Mouse (Mus musculus) CH12.LX (cell line): Measurements from ENCODE around the gene St6gal1.

ENCODE experiments used
- CTCF ChIP-seq, 2 experiments: IDR thresholded peaks in 1 of 2; conservative IDR thresholded peaks in 1 of 2; 2 replicates each; pipeline ENCODE4 v1.5.1; 2011 to 2012; ENCODE audit warnings: low read depth in 2 of 2, low read length in 2 of 2, improper control_type of control experiment in 1 of 2, inconsistent platforms in 1 of 2, mild to moderate bottlenecking in 1 of 2, moderate library complexity in 1 of 2
- ELF1 ChIP-seq: IDR thresholded peaks from 2 replicates; pipeline ENCODE4 v1.6.1; 2014; ENCODE audit warnings: low read depth, mild to moderate bottlenecking, inconsistent platforms, low read length, improper control_type of control experiment
- EP300 ChIP-seq: IDR thresholded peaks from 2 replicates; pipeline ENCODE4 v1.6.1; 2011; ENCODE audit warnings: low read length, improper control_type of control experiment
- JUND ChIP-seq: conservative IDR thresholded peaks from 2 replicates; pipeline ENCODE4 v1.6.1; 2011; ENCODE audit warnings: low read depth, low read length, improper control_type of control experiment
- KAT2A ChIP-seq: IDR thresholded peaks from 2 replicates; pipeline ENCODE4 v1.6.1; 2012; ENCODE audit warnings: low read length, improper control_type of control experiment, inconsistent platforms; ENCODE audit not compliant: insufficient replicate concordance
- MAZ ChIP-seq: IDR thresholded peaks from 2 replicates; pipeline ENCODE4 v1.6.1; 2012; ENCODE audit warnings: low read depth, mild to moderate bottlenecking, inconsistent platforms, low read length, improper control_type of control experiment, moderate library complexity
- POLR2A ChIP-seq: IDR thresholded peaks from 2 replicates; pipeline ENCODE4 v1.6.1; 2011; ENCODE audit warnings: low read depth, mild to moderate bottlenecking, improper control_type of control experiment, low read length
- TCF12 ChIP-seq: IDR thresholded peaks from 2 replicates; pipeline ENCODE4 v1.6.1; 2014; ENCODE audit warnings: low read depth, mild to moderate bottlenecking, inconsistent platforms, low read length, improper control_type of control experiment
- USF1 ChIP-seq: IDR thresholded peaks from 2 replicates; pipeline ENCODE4 v1.6.1; 2014; ENCODE audit warnings: low read depth, mild to moderate bottlenecking, inconsistent platforms, low read length, improper control_type of control experiment
- ZKSCAN1 ChIP-seq: IDR thresholded peaks from 2 replicates; pipeline ENCODE4 v1.6.1; 2012; ENCODE audit warnings: low read depth, inconsistent platforms, low read length, improper control_type of control experiment, borderline replicate concordance
- ZMIZ1 ChIP-seq: IDR thresholded peaks from 2 replicates; pipeline ENCODE4 v1.6.1; 2012; ENCODE audit warnings: low read depth, mild to moderate bottlenecking, inconsistent platforms, low read length, improper control_type of control experiment

DNA sequence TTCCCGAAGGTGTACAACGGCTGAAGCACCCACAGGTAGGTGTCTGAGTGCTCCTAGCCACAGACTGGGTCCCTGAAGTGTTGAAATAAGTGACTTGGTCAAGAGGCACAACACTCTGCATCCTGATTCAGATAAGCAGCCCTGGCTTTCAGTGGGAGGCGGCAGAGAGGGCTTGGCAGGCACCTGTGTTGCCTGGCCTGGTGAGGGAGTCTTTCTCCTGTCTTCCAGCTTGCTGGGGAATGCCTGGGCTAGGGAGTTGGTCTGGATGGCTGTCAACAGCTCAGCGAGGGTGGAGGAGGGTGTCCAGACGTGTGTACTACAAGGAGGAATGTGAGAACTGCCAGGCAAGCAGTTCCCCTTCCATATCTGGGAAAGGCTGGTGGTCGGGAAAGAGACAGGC, 15.0 kb downstream of the St6gal1 start:
- TF ChIP-seq USF1 (no peak), ZKSCAN1 (no peak), KAT2A (no peak), TCF12 (no peak), CTCF (conservative IDR thresholded peaks at IDR 0.05 in 1 of 2, IDR thresholded peaks at IDR 0.05 in 1 of 2; ENCODE audit: low read depth in 2 of 2, low read length in 2 of 2) (no peak), MAZ (no peak), POLR2A (no peak), EP300 (no peak), ZMIZ1 (no peak), ELF1 (no peak), JUND (no peak)
